Mouse (Mus musculus): Measurements from ENCODE around the gene Lime1. TPM values are rescaled to one million over a fixed set of nuclear protein-coding genes. Genes with fewer than 3 reads are reported as not detected.

Gene Lime1
- total and polyA plus RNA-seq, 2 experiments from 2014 or later = 26.5 to 42.8 TPM

DNA sequence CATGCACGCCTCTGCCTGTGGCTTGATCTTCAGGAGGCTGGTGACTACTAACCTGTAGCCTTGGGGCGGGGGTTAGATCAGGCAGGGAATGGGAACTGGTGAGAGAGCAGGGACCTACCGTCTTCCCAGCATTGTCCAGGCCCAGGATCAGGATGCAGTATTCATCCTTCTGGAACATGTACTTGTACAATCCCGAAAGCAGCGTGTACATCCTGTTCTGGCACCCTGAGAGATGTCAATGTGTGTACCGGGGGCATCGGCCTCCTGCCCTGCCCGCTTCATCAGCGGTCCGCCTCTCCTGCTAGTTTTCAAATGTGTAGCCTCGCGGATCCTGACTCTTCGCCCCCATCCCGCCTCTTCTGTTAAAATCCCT is 15.4 kb upstream of the Lime1 start:
- no peaks in the 10 kb centered on the region for H3K9me3 ChIP-seq (ENCODE audit: low read length)
- peaks cover 21% of the 10 kb centered on the region for H3K4me1 ChIP-seq (ENCODE audit: insufficient read depth)
- peak overlapping the region; percentile 88 for H3K9ac ChIP-seq
- TF ChIP-seq CTCF (IDR thresholded peaks at IDR 0.05; ENCODE audit: low read depth) = no peak
- H3K36me3 ChIP-seq (ENCODE audit: insufficient read depth) = peaks cover 31% of the 10 kb centered on the region
- no peaks in the 10 kb centered on the region for H3K27me3 ChIP-seq (ENCODE audit: insufficient read depth, low read length)
- peak overlapping the region; percentile 85 for H3K27ac ChIP-seq (ENCODE audit: low read depth, low read length)
- H3K4me3 ChIP-seq (ENCODE audit: low read depth, low read length) = peak overlapping the region; percentile 76
- ATAC-seq (peak; percentile 2; the same call in 1 of the 2 replicates), DNase-seq (no peak)
- peak overlapping the region; percentile 93 for H3K4me2 ChIP-seq (ENCODE audit: low read depth)
- 8% methylated on average over 14 of the region's 14 CpGs for WGBS

DNA sequence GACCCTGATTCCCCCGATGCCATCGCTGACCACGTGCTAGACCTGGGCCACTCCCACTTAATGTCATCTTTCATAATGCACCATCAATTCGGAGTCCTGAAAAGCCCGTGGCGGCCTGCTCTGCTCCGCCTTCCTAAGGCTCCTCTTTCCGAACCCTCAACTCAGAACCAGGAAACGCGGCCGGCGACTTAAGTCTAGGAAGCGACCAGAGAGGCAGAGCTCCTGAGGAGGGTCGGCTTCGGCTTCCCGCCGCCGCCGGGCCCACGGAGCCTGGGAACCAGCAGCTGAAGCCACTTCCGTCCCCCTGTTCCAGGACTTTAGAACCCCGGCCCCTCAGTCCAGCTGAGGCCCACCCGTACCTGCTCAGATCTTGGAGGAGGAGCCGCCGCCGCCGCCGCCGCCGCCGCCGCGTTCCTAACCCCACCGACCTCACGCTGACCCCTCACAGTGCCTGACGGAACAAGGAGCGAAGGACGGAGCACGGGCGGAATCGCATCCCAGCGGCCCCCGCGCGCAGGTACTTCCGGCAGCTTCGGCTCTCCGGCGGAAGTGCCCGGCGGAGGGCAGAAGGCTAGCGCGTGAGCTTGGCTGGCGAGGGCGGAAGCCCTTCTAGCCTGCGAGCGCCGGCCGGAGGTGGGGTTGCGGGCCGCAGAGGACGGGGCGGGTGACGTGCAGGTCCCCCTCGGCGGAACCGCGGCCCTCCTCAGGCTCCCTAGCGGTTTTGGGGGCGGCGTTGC is 14.8 kb upstream of the Lime1 start, which contains the start of the genes Zgpat and Arfrp1:
TSS of gene Zgpat (plus strand) at position 69 of the 737 bp plus-strand sequence.
TSS of gene Arfrp1 (minus strand) at position 545 of the 737 bp plus-strand sequence.
- whole genome bisulfite sequencing = 4% methylated on average over 71 of the region's 71 CpGs
- Histone ChIP-seq H3K4me3 (ENCODE audit: low read depth, low read length) (peak within 1 kb of the TSS; percentile 76), H3K9ac (peak within 1 kb of the TSS; percentile 88), H3K4me2 (ENCODE audit: low read depth) (peak within 1 kb of the TSS; percentile 93), H3K27me3 (ENCODE audit: insufficient read depth, low read length) (no peaks in the 10 kb centered on the region), H3K9me3 (ENCODE audit: low read length) (no peaks in the 10 kb centered on the region), H3K27ac (ENCODE audit: low read depth, low read length) (peak within 1 kb of the TSS; percentile 85), H3K4me1 (ENCODE audit: insufficient read depth) (peaks cover 21% of the 10 kb centered on the region), H3K36me3 (ENCODE audit: insufficient read depth) (peaks cover 27% of the 10 kb centered on the region)
- no peak; the same call in 1 of the 2 replicates for TF ChIP-seq CTCF (IDR thresholded peaks at IDR 0.05; ENCODE audit: low read depth)
- DNase-seq (peak; percentile 85), ATAC-seq (peak; percentile 93)

- Histone ChIP-seq H3K27me3 (ENCODE audit: insufficient read depth, low read length) (no peaks in the 10 kb centered on the region), H3K9me3 (ENCODE audit: low read length) (no peaks in the 10 kb centered on the region), H3K27ac (ENCODE audit: low read depth, low read length) (peak overlapping the region; percentile 85), H3K4me1 (ENCODE audit: insufficient read depth) (peaks cover 21% of the 10 kb centered on the region), H3K9ac (peak overlapping the region; percentile 88), H3K4me2 (ENCODE audit: low read depth) (peak overlapping the region; percentile 93), H3K4me3 (ENCODE audit: low read depth, low read length) (peak overlapping the region; percentile 76), H3K36me3 (ENCODE audit: insufficient read depth) (peaks cover 21% of the 10 kb centered on the region)
- TF ChIP-seq CTCF (IDR thresholded peaks at IDR 0.05; ENCODE audit: low read depth) = no peak
- ATAC-seq (peak; percentile 45), DNase-seq (no peak)
- under 1% methylated on average over 20 of the region's 20 CpGs for WGBS
Measured at GRCm38 (mm10) chr2:181365655-181366075, 14.2 kb upstream of the Lime1 start.

- no peak overlapping the region for H3K9ac ChIP-seq
Measured at GRCm38 (mm10) chr2:181370001-181370400, 9.9 kb upstream of the Lime1 start.

GRCm38 (mm10) chr2:181375787-181376186 is 4.1 kb upstream of the Lime1 start:
- DNase-seq = peak; percentile 41
- WGBS = 93% methylated on average over 2 of the region's 2 CpGs

More at GRCm38 (mm10) chr2:181370001-181370400, 9.9 kb upstream of the Lime1 start:
- ATAC-seq = no peak
- Histone ChIP-seq H3K4me3 (ENCODE audit: low read depth, low read length) (no peak overlapping the region), H3K27me3 (ENCODE audit: insufficient read depth, low read length) (no peaks in the 10 kb centered on the region), H3K27ac (ENCODE audit: low read depth, low read length) (no peak overlapping the region), H3K36me3 (ENCODE audit: insufficient read depth) (no peaks in the 10 kb centered on the region), H3K4me2 (ENCODE audit: low read depth) (no peak overlapping the region), H3K4me1 (ENCODE audit: insufficient read depth) (peaks cover 15% of the 10 kb centered on the region), H3K9me3 (ENCODE audit: low read length) (no peaks in the 10 kb centered on the region)
- TF ChIP-seq CTCF (IDR thresholded peaks at IDR 0.05; ENCODE audit: low read depth) = peak; percentile 15; the same call in 1 of the 2 replicates
- 99% methylated on average over 5 of the region's 5 CpGs for WGBS
- DNase-seq = no peak

GRCm38 (mm10) chr2:181377230-181377629 is 2.6 kb upstream of the Lime1 start:
- Histone ChIP-seq H3K27me3 (ENCODE audit: insufficient read depth, low read length) (no peaks in the 10 kb centered on the region), H3K9me3 (ENCODE audit: low read length) (no peaks in the 10 kb centered on the region), H3K4me1 (ENCODE audit: insufficient read depth) (no peaks in the 10 kb centered on the region), H3K9ac (no peak overlapping the region), H3K36me3 (ENCODE audit: insufficient read depth) (peaks cover 42% of the 10 kb centered on the region), H3K4me2 (ENCODE audit: low read depth) (no peak overlapping the region), H3K4me3 (ENCODE audit: low read depth, low read length) (no peak overlapping the region), H3K27ac (ENCODE audit: low read depth, low read length) (no peak overlapping the region)
- WGBS = 87% methylated on average over 2 of the region's 2 CpGs
- TF ChIP-seq CTCF (IDR thresholded peaks at IDR 0.05; ENCODE audit: low read depth) = no peak
- no peak for DNase-seq
- no peak for ATAC-seq

More at GRCm38 (mm10) chr2:181375787-181376186, 4.1 kb upstream of the Lime1 start:
- no peak; the same call in 1 of the 2 replicates for ATAC-seq
- no peak overlapping the region for H3K4me3 ChIP-seq (ENCODE audit: low read depth, low read length)
- H3K9me3 ChIP-seq (ENCODE audit: low read length) = no peaks in the 10 kb centered on the region
- no peak overlapping the region for H3K27ac ChIP-seq (ENCODE audit: low read depth, low read length)
- H3K27me3 ChIP-seq (ENCODE audit: insufficient read depth, low read length) = no peaks in the 10 kb centered on the region
- TF ChIP-seq CTCF (IDR thresholded peaks at IDR 0.05; ENCODE audit: low read depth) = peak; percentile 57
- no peak overlapping the region for H3K4me2 ChIP-seq (ENCODE audit: low read depth)
- peaks cover 28% of the 10 kb centered on the region for H3K36me3 ChIP-seq (ENCODE audit: insufficient read depth)
- H3K4me1 ChIP-seq (ENCODE audit: insufficient read depth) = no peaks in the 10 kb centered on the region
- H3K9ac ChIP-seq = no peak overlapping the region

GRCm38 (mm10) chr2:181378701-181379100 is 1.2 kb upstream of the Lime1 start:
- Histone ChIP-seq H3K9ac (no peak overlapping the region), H3K27me3 (ENCODE audit: insufficient read depth, low read length) (no peaks in the 10 kb centered on the region), H3K4me3 (ENCODE audit: low read depth, low read length) (no peak overlapping the region), H3K4me1 (ENCODE audit: insufficient read depth) (no peaks in the 10 kb centered on the region), H3K36me3 (ENCODE audit: insufficient read depth) (peaks cover 56% of the 10 kb centered on the region), H3K9me3 (ENCODE audit: low read length) (no peaks in the 10 kb centered on the region), H3K27ac (ENCODE audit: low read depth, low read length) (no peak overlapping the region), H3K4me2 (ENCODE audit: low read depth) (no peak overlapping the region)
- TF ChIP-seq CTCF (IDR thresholded peaks at IDR 0.05; ENCODE audit: low read depth) = no peak
- no peak for DNase-seq
- ATAC-seq = no peak
- whole genome bisulfite sequencing = 90% methylated on average over 5 of the region's 5 CpGs

All from forebrain, postnatal 0 days (tissue).